Mouse (Mus musculus): Measurements from ENCODE around the gene Atp6v0e2. TPM values are rescaled to one million over a fixed set of nuclear protein-coding genes. Genes with fewer than 3 reads are reported as not detected.

Atp6v0e2 gene
- total and polyA plus RNA-seq, 3 experiments: not detected

- H3K79me2 ChIP-seq (ENCODE audit: control insufficient read depth, insufficient read depth, low read length, poor library complexity): no peaks in the 10 kb centered on the region
- no peaks in the 10 kb centered on the region for H3K36me3 ChIP-seq (ENCODE audit: control insufficient read depth in 1 of 2, insufficient read depth in 2 of 2, low read length in 2 of 2)
- no peak overlapping the region for H3K4me3 ChIP-seq (ENCODE audit: control insufficient read depth in 1 of 2, insufficient read depth in 1 of 2, low read depth in 2 of 2, low read length in 2 of 2)
- H3K27ac ChIP-seq (ENCODE audit: control insufficient read depth, low read depth, low read length): no peak overlapping the region
- H3K4me1 ChIP-seq (ENCODE audit: control insufficient read depth in 1 of 2, insufficient read depth in 2 of 2, low read length in 2 of 2): no peaks in the 10 kb centered on the region
- no peaks in the 10 kb centered on the region for H3K9me3 ChIP-seq (replicated peaks; ENCODE audit: insufficient read depth, low read length)
- TF ChIP-seq GATA1 (IDR thresholded peaks at IDR 0.05; ENCODE audit: low read depth, low read length) (no peak), RCOR1 (IDR thresholded peaks at IDR 0.05; ENCODE audit: low read depth, low read length) (no peak), RAD21 (IDR thresholded peaks at IDR 0.05; ENCODE audit: low read depth, low read length) (no peak), ZNF384 (IDR thresholded peaks at IDR 0.05; ENCODE audit: low read depth, low read length) (no peak), ZKSCAN1 (IDR thresholded peaks at IDR 0.05; ENCODE audit: low read depth, low read length) (no peak), TAL1 (IDR thresholded peaks at IDR 0.05; ENCODE audit: low read length) (no peak), ZMIZ1 (IDR thresholded peaks at IDR 0.05; ENCODE audit: low read depth, low read length) (no peak), BHLHE40 (IDR thresholded peaks at IDR 0.05; ENCODE audit: borderline replicate concordance, low read depth, low read length) (no peak), USF1 (IDR thresholded peaks at IDR 0.05; ENCODE audit: low read depth, low read length) (no peak), POLR2AphosphoS2 (IDR thresholded peaks at IDR 0.05; ENCODE audit: low read length) (no peak), EP300 (IDR thresholded peaks at IDR 0.05; ENCODE audit: low read depth in 1 of 2, low read length in 2 of 2) (no peak), MYB (IDR thresholded peaks at IDR 0.05; ENCODE audit: low read depth, low read length) (no peak), MXI1 (IDR thresholded peaks at IDR 0.05; ENCODE audit: low read depth, low read length) (no peak), UBTF (IDR thresholded peaks at IDR 0.05; ENCODE audit: borderline replicate concordance, insufficient read depth, low read depth, low read length) (no peak), SMC3 (IDR thresholded peaks at IDR 0.05; ENCODE audit: low read depth, low read length) (no peak), MAFK (IDR thresholded peaks at IDR 0.05; ENCODE audit: borderline replicate concordance, low read depth, low read length) (no peak), MEF2A (IDR thresholded peaks at IDR 0.05; ENCODE audit: extremely low read depth, insufficient replicate concordance, low read depth, low read length, poor library complexity, severe bottlenecking) (no peak)
- DNase-seq (ENCODE audit: low read depth, low spot score): no peak
- no peaks in the 10 kb centered on the region for H3K27me3 ChIP-seq (ENCODE audit: control insufficient read depth in 1 of 2, insufficient read depth in 2 of 2, low read length in 2 of 2)
- no peak overlapping the region for H3K9ac ChIP-seq (ENCODE audit: control insufficient read depth, low read depth, low read length, poor library complexity, severe bottlenecking)
These were observed 9.5 kb upstream of the Atp6v0e2 start for GRCm38 (mm10) chr6:48527901-48528300.

GRCm38 (mm10) chr6:48529261-48529660 is 8.2 kb upstream of the Atp6v0e2 start:
- Histone ChIP-seq H3K27ac (ENCODE audit: control insufficient read depth, low read depth, low read length) (no peak overlapping the region), H3K4me1 (ENCODE audit: control insufficient read depth in 1 of 2, insufficient read depth in 2 of 2, low read length in 2 of 2) (no peaks in the 10 kb centered on the region), H3K79me2 (ENCODE audit: control insufficient read depth, insufficient read depth, low read length, poor library complexity) (no peaks in the 10 kb centered on the region), H3K9ac (ENCODE audit: control insufficient read depth, low read depth, low read length, poor library complexity, severe bottlenecking) (no peak overlapping the region), H3K27me3 (ENCODE audit: control insufficient read depth in 1 of 2, insufficient read depth in 2 of 2, low read length in 2 of 2) (no peaks in the 10 kb centered on the region), H3K9me3 (replicated peaks; ENCODE audit: insufficient read depth, low read length) (no peaks in the 10 kb centered on the region), H3K36me3 (ENCODE audit: control insufficient read depth in 1 of 2, insufficient read depth in 2 of 2, low read length in 2 of 2) (no peaks in the 10 kb centered on the region), H3K4me3 (ENCODE audit: control insufficient read depth in 1 of 2, insufficient read depth in 1 of 2, low read depth in 2 of 2, low read length in 2 of 2) (no peak overlapping the region)
- no peak for DNase-seq (ENCODE audit: low read depth, low spot score)
- TF ChIP-seq ZKSCAN1 (IDR thresholded peaks at IDR 0.05; ENCODE audit: low read depth, low read length) (no peak), POLR2AphosphoS5 (IDR thresholded peaks at IDR 0.05; ENCODE audit: borderline replicate concordance, low read depth, low read length) (no peak), CHD1 (IDR thresholded peaks at IDR 0.05; ENCODE audit: low read depth, low read length) (no peak), TBP (IDR thresholded peaks at IDR 0.05; ENCODE audit: low read depth, low read length) (no peak), JUND (IDR thresholded peaks at IDR 0.05; ENCODE audit: low read depth, low read length) (no peak), ZNF384 (IDR thresholded peaks at IDR 0.05; ENCODE audit: low read depth, low read length) (no peak), HCFC1 (IDR thresholded peaks at IDR 0.05; ENCODE audit: low read depth, low read length) (no peak), MEF2A (IDR thresholded peaks at IDR 0.05; ENCODE audit: extremely low read depth, insufficient replicate concordance, low read depth, low read length, poor library complexity, severe bottlenecking) (no peak), USF1 (IDR thresholded peaks at IDR 0.05; ENCODE audit: low read depth, low read length) (no peak), TAL1 (IDR thresholded peaks at IDR 0.05; ENCODE audit: low read length) (no peak), CTCF (IDR thresholded peaks at IDR 0.05 in 2 of 3, conservative IDR thresholded peaks at IDR 0.05 in 1 of 3; ENCODE audit: control insufficient read depth in 1 of 3, insufficient read depth in 1 of 3, low read depth in 2 of 3, low read length in 3 of 3, poor library complexity in 1 of 3, severe bottlenecking in 1 of 3) (no peak), NELFE (IDR thresholded peaks at IDR 0.05; ENCODE audit: low read depth, low read length) (no peak), TCF12 (IDR thresholded peaks at IDR 0.05; ENCODE audit: low read depth, low read length) (no peak), SMC3 (IDR thresholded peaks at IDR 0.05; ENCODE audit: low read depth, low read length) (no peak), EP300 (IDR thresholded peaks at IDR 0.05; ENCODE audit: low read depth in 1 of 2, low read length in 2 of 2) (no peak), KAT2A (conservative IDR thresholded peaks at IDR 0.05; ENCODE audit: low read depth, low read length) (no peak)
